Mouse (Mus musculus): ENCODE results near the gene Rgs7bp.
"Not testable (repeated sequence)": the region's sequence is repeated elsewhere in the genome, so short reads cannot be mapped to it uniquely, and the experiment has no call there.

Rgs7bp gene

GRCm38 (mm10) chr13:104938966-104939593, 115.7 kb downstream of the Rgs7bp start:
- no peak for DNase-seq (ENCODE audit: extremely low read depth, low read depth, low spot score)

GRCm38 (mm10) chr13:104937759-104938158, 117.0 kb downstream of the Rgs7bp start:
- no peak for DNase-seq (ENCODE audit: extremely low read depth, low read depth, low spot score)

- DNase-seq (ENCODE audit: extremely low read depth, low read depth, low spot score): no peak
Measured at GRCm38 (mm10) chr13:104936586-104936985, 118.1 kb downstream of the Rgs7bp start.

DNA sequence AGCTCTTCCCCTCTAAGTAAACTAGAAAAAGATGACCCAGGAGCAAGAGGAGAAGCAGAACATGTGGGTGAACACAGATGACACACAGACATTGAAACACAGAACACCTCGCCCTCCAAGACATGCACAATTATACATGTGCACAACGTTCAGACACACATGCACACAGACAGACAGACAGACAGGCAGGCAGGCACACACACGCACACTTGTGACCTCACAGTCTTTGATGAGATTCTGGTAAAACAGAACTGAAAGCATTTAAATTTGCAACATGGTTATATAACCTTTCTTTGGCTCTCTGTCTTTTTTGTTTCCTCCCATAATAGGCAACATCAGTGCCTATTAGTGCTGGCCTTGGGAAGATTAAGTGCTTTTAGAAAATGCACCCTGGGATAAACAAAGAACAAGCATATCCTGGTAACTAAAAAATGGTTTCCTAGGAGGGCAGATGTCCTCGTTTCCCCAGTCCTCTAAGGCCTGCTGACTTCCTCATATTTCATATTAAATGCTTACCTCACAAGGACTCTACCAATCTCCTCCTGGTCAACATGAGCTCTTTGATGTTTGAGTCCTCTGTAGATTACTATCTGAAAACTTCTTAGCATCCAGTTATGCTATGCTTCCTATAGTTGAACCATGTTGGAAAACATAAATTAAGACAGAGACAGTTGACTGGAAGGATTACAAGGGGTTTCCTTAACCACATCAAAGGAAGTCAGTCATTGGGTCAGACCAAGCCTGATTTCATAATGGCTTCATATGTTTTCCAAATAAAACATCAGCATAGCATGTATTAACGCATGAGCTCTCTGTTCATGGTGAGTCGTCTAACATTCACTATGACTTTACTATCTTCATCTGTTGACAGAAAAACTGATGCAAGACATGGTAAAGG, 122.8 kb downstream of the Rgs7bp start:
- DNase-seq (ENCODE audit: extremely low read depth, low read depth, low spot score): no peak

GRCm38 (mm10) chr13:104930814-104931213, 123.9 kb downstream of the Rgs7bp start:
- no peak for DNase-seq (ENCODE audit: extremely low read depth, low read depth, low spot score)

- no peak for DNase-seq (ENCODE audit: extremely low read depth, low read depth, low spot score)
Measured at GRCm38 (mm10) chr13:104918663-104919062, 136.1 kb downstream of the Rgs7bp start.

DNA sequence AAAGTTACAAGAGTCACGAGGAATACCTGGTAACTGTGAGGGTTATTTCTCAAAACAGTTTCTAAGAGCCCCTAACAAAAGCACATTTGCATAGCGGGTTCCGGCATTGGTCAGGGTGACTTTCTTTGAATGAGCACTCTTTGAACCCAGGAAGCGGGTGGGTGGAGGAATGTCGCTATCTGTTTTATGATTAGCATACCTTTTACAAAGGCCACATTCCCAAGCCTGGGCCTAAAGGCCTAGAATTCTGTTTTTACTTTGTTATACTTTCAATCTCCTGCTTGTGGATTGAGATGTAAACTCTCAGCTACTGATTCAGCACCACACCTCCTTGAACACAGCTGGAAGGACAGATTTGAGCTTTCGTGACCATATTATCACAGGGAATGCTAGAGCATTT, 138.0 kb downstream of the Rgs7bp start:
- DNase-seq (ENCODE audit: extremely low read depth, low read depth, low spot score): not testable (repeated sequence)

DNA sequence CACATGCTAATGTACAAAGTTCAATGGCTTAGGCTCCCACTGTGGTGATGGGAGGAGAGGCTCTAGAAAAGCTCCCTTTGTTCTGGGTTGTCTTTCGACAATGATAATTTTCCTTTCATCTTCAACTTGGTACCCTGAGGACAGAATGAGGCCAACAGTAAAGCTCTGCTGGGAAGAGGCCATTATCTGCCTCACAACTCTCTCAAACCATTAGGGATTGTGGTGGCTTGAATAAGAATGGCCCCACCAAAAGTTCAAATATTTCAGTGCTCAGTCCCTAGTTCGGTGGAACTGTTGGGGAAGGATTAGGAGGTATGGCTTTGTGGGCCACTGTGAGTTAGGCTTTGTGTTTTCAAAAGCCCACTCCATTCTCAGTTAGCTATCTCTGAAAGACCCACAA, 138.6 kb downstream of the Rgs7bp start:
- no peak for DNase-seq (ENCODE audit: extremely low read depth, low read depth, low spot score)

GRCm38 (mm10) chr13:104914288-104914895, 140.3 kb downstream of the Rgs7bp start:
- DNase-seq (ENCODE audit: extremely low read depth, low read depth, low spot score): no peak

GRCm38 (mm10) chr13:104911626-104912025, 143.1 kb downstream of the Rgs7bp start:
- DNase-seq (ENCODE audit: extremely low read depth, low read depth, low spot score): not testable (repeated sequence)

DNA sequence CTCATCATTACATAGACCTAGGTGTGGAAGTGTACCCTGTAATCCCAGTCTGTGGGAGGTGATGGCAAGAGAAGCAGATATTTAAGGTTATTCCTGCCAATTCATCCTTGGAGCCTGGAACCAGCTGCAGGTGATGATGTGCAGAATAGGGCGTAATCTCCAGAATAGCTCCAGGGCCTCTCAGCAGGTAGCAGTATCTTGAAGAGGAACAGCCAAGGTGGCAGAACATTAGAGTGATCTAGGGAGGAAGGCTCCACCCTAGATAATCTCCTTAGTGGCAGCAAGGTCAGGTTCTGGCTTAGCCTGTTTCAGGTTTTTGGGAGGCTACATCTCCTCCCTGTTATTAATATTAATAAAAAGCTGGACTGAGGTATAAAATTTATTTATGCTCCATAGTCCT, 143.7 kb downstream of the Rgs7bp start:
- not testable (repeated sequence) for DNase-seq (ENCODE audit: extremely low read depth, low read depth, low spot score)

DNA sequence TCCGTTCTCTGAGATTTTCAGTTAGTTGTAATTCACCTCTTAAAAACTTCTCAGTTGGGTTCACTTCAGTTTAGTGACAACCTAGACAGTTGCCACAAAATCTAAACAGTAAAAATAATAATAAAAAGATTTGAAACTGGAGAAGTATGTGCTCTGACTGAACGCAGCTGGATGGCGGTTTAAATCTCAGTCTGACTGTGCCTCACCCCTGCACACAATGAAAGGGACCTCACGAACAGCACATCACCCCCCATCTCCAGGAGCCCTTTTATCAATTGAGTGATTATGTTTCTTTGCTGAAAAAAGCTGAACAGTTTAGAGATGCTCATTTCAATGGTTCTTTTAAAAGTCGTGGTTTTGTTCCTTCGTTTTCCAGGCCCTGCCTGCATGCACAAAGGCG, 146.0 kb downstream of the Rgs7bp start:
- no peak for DNase-seq (ENCODE audit: extremely low read depth, low read depth, low spot score)
